Mouse (Mus musculus) retina, embryonic 14.5 days (tissue): ENCODE data around the gene Gorasp1.

Experiments used
- DNase-seq: peaks from one replicate; pipeline ENCODE4 v3.0.0-alpha.2; 2015; ENCODE audit warnings: low spot score

Gorasp1 gene

DNA sequence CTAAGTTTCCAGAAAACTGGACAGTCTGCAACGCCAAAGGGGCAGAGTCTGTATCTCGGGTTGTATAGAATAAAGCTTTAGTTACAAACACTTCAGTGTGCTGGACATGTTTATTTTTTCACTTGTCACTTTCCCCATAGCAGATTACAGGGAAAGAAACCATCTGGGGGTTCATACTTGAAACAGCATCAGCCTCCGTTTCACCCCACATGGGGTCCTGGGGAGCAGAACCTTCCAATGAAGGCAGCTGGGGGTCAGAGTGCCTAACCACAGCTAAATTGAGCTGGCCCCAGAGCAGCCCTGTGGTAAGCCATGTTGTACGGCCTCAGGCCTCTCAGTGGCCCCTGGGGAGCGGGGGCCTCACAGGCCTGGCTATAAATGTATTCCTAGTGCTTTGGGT lies 10.9 kb downstream of the Gorasp1 start:
- DNase-seq, result no peak

DNA sequence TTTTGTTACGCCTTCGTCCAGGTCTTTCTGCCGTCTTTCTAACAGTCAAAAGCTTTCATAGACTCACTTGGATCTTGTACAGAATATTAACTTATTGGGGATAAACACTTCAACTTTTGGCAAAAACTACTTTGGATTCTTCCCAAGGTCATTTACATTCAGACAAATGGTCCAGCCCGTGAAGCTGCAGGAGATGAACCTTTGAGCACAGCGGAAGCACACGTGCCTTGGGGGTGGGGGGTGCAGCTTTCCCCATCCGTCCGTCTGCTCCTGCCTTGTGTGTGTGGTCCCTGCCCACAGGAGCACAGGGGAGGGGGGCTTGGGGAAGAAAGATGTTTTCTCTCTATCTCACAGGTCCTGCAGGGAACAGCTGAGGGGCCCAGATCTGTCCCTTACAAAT lies 11.6 kb downstream of the Gorasp1 start:
- DNase-seq, result no peak

GRCm38 (mm10) chr9:119925120-119925657 lies 12.2 kb downstream of the Gorasp1 start:
- no peak for DNase-seq

DNA sequence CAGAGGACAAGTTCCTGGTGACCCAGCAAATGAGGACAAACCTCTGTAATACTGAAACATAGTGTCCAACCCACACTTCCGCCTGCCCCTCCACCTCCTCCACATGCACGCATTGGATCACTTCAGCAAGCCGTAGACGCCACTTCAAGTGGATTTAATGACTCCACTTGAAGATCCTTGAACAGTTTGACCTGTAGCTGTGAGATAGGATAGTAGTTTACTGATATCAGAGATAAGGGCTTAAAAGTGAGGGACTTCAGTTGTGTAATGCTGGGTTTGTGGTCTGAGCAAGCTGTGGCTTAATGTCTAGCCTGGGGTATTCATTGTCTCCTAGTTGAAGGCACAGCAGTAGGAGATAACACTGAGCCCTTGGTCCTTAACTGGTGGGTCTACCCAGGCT lies 13.9 kb downstream of the Gorasp1 start:
- DNase-seq, result no peak

DNA sequence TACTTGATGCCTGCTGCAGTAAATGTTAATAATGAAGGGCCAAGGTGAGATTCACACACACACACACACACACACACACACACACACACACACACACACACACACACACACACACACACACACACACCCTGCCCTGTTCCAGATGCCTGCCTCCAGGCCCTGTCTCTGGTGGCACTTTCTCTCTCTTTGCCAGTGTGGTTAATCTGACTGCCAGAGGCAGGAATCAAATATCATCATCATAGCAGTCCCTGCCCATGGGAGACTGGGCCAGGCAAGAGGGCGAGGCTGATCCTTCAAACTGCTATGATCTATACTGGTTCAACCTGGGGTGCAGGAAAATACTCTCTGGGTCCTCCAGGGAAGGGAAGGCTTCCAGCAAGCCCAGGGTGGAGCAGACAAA lies 17.5 kb downstream of the Gorasp1 start:
- no peak for DNase-seq

GRCm38 (mm10) chr9:119913087-119913838 lies 24.1 kb downstream of the Gorasp1 start:
- peak; percentile 40 for DNase-seq

DNA sequence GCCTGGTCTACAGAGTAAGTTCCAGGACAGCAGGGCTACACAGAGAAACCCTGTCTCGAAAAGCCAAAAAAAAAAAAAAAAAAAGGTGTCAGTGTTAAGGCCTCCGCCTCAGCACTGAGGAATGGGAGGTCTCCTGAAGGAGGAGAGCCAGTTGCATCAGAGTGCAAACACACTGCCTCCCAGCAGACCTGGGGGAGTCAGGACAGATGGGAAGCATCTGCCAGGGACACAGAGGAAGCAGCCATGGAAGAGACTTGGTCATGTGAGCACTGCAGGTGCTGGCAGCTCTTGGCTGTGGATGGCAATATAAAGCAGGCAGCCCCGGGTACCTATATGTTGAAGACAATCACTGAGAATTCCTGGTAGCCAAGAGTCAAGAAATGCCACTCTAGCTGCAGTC lies 27.4 kb downstream of the Gorasp1 start:
- no peak for DNase-seq

GRCm38 (mm10) chr9:119908708-119909107 lies 28.7 kb downstream of the Gorasp1 start:
- no peak for DNase-seq

- no peak for DNase-seq
Observed at GRCm38 (mm10) chr9:119902410-119903151, 34.8 kb downstream of the Gorasp1 start.

DNA sequence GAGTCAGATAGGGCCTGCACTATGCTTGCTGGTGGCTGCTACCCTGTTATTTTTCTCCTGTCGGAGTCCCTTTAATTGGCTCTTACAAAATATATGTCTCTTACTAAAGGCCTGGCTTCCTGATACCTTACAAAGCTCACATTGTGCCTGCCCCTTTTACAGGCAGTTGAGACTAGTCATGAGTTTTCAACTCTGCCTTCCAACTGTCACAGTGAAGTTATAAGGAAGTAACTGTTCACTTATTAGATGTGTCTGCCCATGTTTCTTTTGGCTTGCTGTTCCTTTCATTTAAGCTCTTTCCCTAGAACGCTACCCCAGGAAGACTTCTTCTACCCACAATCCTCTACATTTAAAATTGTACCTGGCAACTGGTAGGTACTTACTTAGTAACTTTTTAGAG lies 37.9 kb downstream of the Gorasp1 start:
- no peak for DNase-seq

GRCm38 (mm10) chr9:119895040-119895721 lies 42.2 kb downstream of the Gorasp1 start:
- peak; percentile 6 for DNase-seq

DNA sequence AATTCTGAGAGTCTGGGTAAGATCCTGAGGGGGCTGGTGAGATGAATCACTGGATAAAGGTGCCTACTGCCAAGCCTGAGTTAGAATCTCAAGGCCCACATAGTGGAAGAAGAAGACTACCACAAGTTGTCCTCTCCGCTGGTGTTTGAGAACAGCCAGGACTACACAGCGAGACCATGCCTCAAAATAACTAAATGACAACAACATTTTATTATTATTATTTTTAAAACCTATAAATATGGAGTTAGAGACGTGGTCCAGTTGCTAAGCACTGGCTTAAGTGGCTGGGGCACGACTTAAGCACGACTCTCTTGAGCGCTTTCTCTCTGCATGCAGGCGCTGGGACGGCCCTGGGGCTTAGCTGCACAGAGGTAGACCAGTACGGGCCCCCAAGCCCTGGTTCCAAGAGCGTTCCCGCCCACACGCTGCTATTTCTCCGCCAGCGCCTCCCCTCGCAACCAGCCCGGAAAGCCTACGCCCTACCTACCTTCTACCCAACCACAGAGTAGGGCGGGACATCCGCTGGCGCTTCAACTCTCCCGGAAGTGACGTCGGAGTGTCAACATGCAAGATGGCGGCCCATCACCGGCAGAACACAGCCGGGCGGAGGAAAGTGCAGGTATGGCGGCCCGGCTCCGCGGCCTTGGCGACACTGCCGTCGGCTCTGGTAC lies 42.9 kb downstream of the Gorasp1 start, which contains the start of gene Wdr48:
Wdr48 (plus strand) TSS at position 540 of the 671 bp plus-strand sequence.
- peak; percentile 98 for DNase-seq

DNA sequence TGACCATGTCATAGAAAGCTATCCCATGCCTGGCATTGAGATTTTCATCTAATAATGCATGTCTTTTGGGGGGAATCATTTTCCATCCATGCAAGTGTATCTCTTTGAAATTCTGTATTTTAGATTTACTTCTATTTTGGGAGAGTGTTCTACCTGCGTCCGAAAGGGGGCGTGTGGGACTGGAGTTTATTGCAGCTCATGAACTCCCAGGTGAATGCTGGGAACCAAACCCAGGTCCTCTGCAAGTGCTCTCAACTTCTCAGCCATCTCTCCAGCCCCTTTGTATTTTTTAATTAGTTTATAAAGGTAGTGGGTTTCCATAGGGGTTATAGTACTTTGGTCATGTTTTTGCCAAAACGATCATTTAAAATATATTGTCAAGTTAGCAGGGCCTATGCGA lies 43.5 kb downstream of the Gorasp1 start:
- DNase-seq, result no peak

DNA sequence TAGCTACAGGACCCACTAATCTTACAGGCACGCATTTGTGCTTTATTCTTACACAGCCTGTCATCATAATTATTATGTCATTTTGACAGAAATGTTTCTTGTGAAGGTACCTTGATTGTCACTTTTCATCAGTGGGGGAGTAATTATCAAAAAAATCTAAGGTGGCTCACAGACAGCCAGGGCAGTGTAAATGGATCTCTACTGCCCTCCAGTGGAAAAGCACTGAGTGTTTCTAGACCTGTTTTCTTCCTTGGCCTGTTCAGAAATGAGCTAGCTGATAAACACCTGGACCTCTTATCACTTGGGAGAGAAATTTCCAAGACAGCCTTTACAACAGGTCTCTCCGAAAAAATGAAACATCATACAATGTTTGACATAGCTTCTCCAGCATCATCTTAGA lies 46.7 kb downstream of the Gorasp1 start:
- peak; percentile 78 for DNase-seq

DNA sequence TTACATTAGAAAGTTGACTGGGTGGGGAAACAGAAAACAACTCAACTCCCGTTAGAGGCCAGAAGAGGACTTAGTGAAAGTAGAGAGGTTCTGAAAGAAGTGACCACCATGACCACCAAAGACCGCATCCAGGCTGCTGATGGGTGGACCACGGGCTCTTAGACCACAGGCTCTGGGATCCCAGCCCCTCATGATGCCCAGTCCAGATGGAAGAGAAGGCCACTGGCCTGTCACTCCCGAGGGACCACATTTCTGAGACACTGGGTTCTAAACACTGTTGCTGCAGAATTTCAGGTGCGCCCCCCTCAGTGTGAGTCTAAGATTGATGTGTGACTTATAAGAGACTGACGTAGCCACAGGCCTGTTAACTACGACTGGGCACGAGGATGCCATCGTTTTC lies 47.9 kb downstream of the Gorasp1 start:
- DNase-seq, result no peak

GRCm38 (mm10) chr9:119888843-119889246 lies 48.5 kb downstream of the Gorasp1 start:
- DNase-seq, result peak; percentile 11

DNA sequence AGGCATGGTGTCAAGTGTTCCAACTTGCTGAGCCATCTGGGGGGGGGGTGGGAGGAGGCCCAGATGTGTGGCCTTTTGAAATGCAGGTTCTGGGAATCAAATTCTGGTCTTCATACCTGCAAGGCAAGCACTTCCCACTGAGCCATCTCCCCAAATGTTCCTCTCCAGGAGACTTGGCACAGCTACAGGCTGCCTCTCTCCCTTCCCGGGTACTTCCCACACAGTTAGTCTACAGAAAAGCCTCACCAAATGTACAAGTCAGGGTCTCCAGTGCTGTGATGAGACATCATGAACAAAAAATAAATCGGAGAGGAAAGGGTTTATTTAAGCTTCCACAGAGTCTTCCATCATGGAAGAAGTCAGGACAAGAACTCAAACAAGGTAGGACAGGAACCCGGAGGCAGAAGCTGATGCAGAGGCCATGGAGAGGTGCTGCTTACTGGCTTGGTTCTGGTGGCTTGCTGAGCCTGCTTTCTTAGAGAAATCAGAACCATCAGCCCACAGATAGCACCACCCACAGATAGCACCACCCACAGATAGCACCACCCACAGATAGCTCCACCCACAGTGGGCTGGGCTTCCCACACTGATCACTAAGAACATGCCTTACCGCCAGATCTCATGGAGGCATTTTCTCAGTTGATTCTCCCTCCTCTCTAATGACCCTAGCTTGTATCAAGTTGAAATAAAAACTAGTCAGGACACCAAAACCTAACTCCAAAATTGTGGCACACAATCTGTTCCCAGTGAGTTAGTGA lies 50.0 kb downstream of the Gorasp1 start:
- no peak for DNase-seq
